Mouse (Mus musculus) c-Kit-positive CD71-positive TER-119-negative erythroid progenitor cells, embryonic 14.5 days (primary cell): ENCODE results near the gene Tmem179b.
A peak's percentile ranks its signal among the peaks of the same experiment; 100 is the strongest.

Experiments used
- DNase-seq: peaks from one replicate; pipeline ENCODE4 v3.0.0-alpha.2; 2013; ENCODE audit warnings: low read depth

Gene Tmem179b

GRCm38 (mm10) chr19:8786008-8786781, 11.9 kb upstream of the Tmem179b start, which contains the start of gene Taf6l:
Taf6l (minus strand) TSS chr19:8786417.
- DNase-seq: peak; percentile 96

- no peak for DNase-seq
Observed at GRCm38 (mm10) chr19:8774951-8775421, 719 bp upstream of the Tmem179b start.

- DNase-seq: no peak
Observed at GRCm38 (mm10) chr19:8773409-8773808, 858 bp downstream of the Tmem179b start.

GRCm38 (mm10) chr19:8772996-8773395, 1.3 kb downstream of the Tmem179b start:
- DNase-seq: no peak

GRCm38 (mm10) chr19:8770567-8771270, 3.5 kb downstream of the Tmem179b start, which contains the start of gene Tmem223:
Tmem223 (plus strand) TSS chr19:8770996.
- no peak for DNase-seq

GRCm38 (mm10) chr19:8765562-8765961, 8.7 kb downstream of the Tmem179b start:
- no peak for DNase-seq

- no peak for DNase-seq
Observed at GRCm38 (mm10) chr19:8763276-8763675, 11.0 kb downstream of the Tmem179b start.

GRCm38 (mm10) chr19:8760757-8761156, 13.5 kb downstream of the Tmem179b start:
- DNase-seq: no peak

GRCm38 (mm10) chr19:8758899-8759298, 15.4 kb downstream of the Tmem179b start:
- no peak for DNase-seq

- DNase-seq: no peak
Observed at GRCm38 (mm10) chr19:8757471-8757998, 16.7 kb downstream of the Tmem179b start.

- DNase-seq: peak; percentile 85
Observed at GRCm38 (mm10) chr19:8756635-8757387, 17.5 kb downstream of the Tmem179b start, which contains the start of gene Nxf1. Nxf1 (plus strand) TSS chr19:8757073.

- no peak for DNase-seq
Observed at GRCm38 (mm10) chr19:8755652-8756051, 18.6 kb downstream of the Tmem179b start.

- no peak for DNase-seq
Observed at GRCm38 (mm10) chr19:8747368-8747767, 26.9 kb downstream of the Tmem179b start.

- DNase-seq: no peak
Observed at GRCm38 (mm10) chr19:8745382-8745781, 28.9 kb downstream of the Tmem179b start.

GRCm38 (mm10) chr19:8742176-8742575, 32.1 kb downstream of the Tmem179b start:
- DNase-seq: no peak

- peak; percentile 97 for DNase-seq
Observed at GRCm38 (mm10) chr19:8741243-8741869, 32.9 kb downstream of the Tmem179b start, which contains the start of gene Stx5a. Stx5a (plus strand) TSS chr19:8741413.

- DNase-seq: no peak
Observed at GRCm38 (mm10) chr19:8740603-8741002, 33.7 kb downstream of the Tmem179b start, which contains the start of gene 1700092M07Rik. 1700092M07Rik (plus strand) TSS chr19:8740718.

GRCm38 (mm10) chr19:8739646-8740045, 34.6 kb downstream of the Tmem179b start:
- no peak for DNase-seq

- no peak for DNase-seq
Observed at GRCm38 (mm10) chr19:8738911-8739310, 35.4 kb downstream of the Tmem179b start.

GRCm38 (mm10) chr19:8736160-8736467, 38.2 kb downstream of the Tmem179b start:
- no peak for DNase-seq

- DNase-seq: peak; percentile 92
Observed at GRCm38 (mm10) chr19:8735389-8736159, 38.7 kb downstream of the Tmem179b start, which contains the start of gene Wdr74. Wdr74 (plus strand) TSS chr19:8735827.
